Mouse (Mus musculus): ENCODE data around the gene H13. TPM values are rescaled to one million over a fixed set of nuclear protein-coding genes. Genes with fewer than 3 reads are reported as not detected.

Gene H13
- 141 and 159 TPM in 2 replicates for total RNA-seq (2023)

DNA sequence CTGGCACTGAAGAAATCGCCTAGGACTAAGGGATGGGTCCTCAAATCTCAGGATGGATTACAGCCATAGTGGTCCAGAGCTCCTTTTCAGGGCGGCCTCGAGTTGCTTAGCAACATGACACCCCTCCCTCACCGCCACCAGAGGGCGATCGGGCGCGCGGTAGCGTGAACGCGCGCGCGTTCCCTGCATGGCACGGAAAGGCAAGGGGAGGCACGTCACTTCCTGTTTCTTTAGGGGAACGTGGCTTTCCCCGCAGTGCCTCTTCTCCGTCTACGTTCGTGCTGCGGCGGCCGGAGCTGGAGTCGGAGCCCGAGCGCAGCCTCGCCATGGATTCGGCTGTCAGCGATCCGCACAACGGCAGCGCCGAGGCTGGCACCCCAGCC lies at the start of gene H13:
Gene H13 (plus strand): TSS at position 206 of the 383 bp plus-strand sequence.

DNA sequence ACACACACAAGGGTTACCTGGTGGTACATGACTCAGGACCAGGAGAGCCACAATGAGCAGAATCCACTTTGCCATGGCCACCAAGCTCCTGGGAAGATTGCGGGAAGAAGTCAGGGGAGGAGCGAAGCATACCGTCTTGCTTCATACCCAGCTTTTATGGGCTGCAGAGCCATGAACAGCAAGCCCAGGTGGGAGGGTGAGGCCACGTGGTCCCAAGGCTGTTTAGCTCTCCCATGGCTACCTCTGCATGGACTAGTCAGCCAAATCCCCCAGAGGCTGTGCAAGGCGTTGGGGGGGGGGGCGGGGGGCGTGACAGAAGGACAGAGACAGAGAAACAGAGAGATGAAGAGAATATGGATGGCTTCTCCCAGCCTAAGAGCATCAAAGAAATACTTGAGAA lies 46.3 kb upstream of the H13 start, which contains the start of gene Defb25:
Gene Defb25 (minus strand): TSS at position 101 of the 400 bp plus-strand sequence.

DNA sequence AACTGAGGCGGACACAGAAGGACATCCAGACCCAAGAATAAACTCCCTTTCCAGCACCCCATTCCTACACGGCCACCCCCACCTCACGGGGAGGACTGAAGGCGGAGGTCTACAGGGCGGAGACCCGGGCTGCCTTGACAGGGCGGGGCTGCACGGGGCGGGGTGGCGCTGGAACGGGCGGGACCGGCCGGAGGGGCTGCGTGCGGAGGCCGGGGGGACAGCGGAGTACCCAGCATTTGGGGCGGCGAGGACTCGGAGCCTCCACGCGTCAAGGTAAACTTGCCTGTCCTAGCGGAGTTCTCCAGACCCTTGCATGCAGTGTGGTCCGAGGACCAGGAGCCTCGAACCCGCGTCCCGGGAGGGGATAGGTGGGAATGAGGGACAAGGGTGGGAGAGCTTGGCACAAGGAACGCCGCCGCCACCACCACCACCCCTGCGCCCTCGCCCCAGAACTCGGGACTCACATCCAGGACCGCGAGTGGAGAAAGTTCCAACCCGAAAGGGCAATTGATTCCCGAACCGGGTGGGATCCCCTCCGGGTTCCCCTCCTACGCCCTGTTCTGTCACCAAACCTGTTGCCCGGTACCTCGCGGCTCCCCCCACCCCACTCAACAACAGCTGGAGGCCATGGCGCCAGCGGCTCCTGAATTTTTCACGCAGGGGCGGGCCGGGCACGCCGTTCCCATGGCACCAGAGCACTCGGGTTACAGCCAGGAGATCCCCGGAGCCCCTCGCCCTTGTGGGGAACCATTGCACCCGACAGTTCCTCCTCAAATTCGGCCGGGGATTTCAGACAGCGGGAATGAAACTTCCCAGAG lies 42.3 kb upstream of the H13 start, which contains the start of gene Rem1:
Gene Rem1 (plus strand): TSS at position 178 of the 818 bp plus-strand sequence.

DNA sequence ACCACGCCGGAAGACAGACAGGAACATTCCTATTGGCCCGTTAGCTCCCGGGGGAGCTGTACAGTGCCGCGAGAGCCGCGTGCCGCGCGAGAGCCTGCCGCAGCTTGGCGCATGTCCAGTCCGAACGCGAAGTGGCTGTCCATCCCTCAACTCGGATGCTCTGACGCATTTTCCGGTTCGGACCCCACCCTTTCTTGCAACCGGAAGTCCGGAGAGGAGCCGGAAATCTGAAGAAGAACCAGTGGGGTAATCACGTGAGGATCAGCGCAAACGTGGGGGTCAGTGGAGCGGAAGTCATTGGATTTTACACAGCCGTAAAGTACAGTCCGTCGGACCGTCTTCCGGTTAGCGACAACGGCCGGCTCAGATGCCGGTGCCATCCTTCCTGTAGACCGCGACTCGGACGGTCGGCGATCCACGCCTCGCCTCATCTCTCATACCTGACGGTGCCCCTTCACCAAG lies 17.6 kb downstream of the H13 start, which contains the start of gene Mcts2:
Gene Mcts2 (plus strand): TSS at position 230 of the 462 bp plus-strand sequence.

DNA sequence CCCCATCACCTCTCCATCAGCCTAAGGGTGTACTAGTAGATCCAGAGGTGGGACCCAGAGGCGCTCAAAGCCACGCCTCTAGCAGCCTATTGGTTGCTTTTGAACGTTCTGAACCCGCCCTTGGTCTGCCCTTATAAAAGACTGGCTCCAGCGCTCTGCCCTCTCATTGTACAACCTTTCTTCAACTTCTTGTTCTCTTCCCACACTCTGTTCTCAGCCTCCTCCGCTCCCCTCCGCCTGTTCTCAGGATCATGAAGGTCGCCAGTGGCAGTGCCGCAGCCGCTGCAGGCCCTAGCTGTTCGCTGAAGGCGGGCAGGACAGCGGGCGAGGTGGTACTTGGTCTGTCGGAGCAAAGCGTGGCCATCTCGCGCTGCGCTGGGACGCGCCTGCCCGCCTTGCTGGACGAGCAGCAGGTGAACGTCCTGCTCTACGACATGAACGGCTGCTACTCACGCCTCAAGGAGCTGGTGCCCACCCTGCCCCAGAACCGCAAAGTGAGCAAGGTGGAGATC lies 66.9 kb downstream of the H13 start, which contains the start of gene Id1:
Gene Id1 (plus strand): TSS at position 162 of the 512 bp plus-strand sequence.

DNA sequence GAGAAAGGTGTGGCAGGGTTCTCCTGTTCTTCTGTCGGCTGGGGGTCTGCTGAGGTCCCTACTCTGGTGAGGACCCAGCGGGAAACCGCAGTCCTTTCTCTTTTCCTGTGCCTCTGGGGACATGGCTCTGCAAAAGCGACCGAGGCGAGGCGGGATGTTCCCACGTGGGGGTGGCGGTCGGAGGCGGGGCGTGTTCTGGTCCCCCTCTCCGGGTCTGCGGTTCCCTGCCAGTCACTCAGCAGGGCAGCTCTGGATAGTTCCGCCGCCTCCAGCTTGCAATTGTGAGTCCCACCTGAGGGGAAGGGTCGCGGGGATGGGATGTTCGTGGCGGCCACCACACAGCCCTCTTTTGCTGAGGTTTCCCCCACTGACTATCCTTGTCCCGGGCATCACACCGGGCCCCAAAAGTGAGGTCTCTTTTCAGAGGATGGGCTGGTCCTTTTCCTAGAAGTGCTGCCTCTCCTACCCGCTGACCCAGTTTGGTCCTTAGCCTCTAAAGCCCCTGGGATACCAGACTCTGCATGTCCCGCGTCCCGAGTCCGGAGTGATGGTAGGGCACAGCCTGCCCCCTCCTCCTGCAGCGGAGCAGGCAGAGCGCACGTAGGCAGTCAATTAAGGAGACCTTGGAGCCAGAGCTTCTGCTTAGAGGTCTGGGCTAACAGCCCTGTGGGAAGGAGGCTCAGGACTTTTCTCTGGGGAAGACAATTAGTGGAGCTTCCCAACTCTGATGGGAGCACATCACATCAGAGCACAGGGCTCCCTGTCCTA lies 84.9 kb downstream of the H13 start, which contains the start of gene Cox4i2:
Gene Cox4i2 (plus strand): TSS at position 230 of the 768 bp plus-strand sequence.

Other genes with a start within 250 kb of the H13 start
- not detected in 2 replicates for gene Defb23, start 204.8 kb upstream of the H13 start, total RNA-seq (2023)
- gene Defb20, start 192.4 kb upstream of the H13 start, total RNA-seq (2023), result not detected in 2 replicates
- gene Defb22, start 179.3 kb upstream of the H13 start, total RNA-seq (2023), result not detected in 2 replicates
- not detected in 2 replicates for gene Defb26, start 157.8 kb upstream of the H13 start, total RNA-seq (2023)
- not detected in 2 replicates for gene Defb28, start 151.2 kb upstream of the H13 start, total RNA-seq (2023)
- gene Defb29, start 129.4 kb upstream of the H13 start, total RNA-seq (2023), result not detected in 2 replicates
- not detected in 2 replicates for gene Gm17416, start 100.1 kb upstream of the H13 start, total RNA-seq (2023)
- not detected in 2 replicates for gene Defb21, start 96.7 kb upstream of the H13 start, total RNA-seq (2023)
- gene Defb19, start 89.1 kb upstream of the H13 start, total RNA-seq (2023), result not detected in 2 replicates
- gene Defb45, start 70.1 kb upstream of the H13 start, total RNA-seq (2023), result not detected in 2 replicates
- not detected in 2 replicates for gene Defb36, start 65.1 kb upstream of the H13 start, total RNA-seq (2023)
- gene Defb25, start 46.4 kb upstream of the H13 start, total RNA-seq (2023), result not detected in 2 replicates
- 6.2 and 7.2 TPM in 2 replicates for gene Rem1, start 42.5 kb upstream of the H13 start, total RNA-seq (2023)
- gene Mcts2, start 17.6 kb downstream of the H13 start, total RNA-seq (2023), result 17.7 and 36.2 TPM in 2 replicates
- 33.0 and 36.5 TPM in 2 replicates for gene Id1, start 66.8 kb downstream of the H13 start, total RNA-seq (2023)
- not detected in 2 replicates for gene Cox4i2, start 84.7 kb downstream of the H13 start, total RNA-seq (2023)
- 25.4 and 35.7 TPM in 2 replicates for gene Bcl2l1, start 162.3 kb downstream of the H13 start, total RNA-seq (2023)
- gene Tpx2, start 178.5 kb downstream of the H13 start, total RNA-seq (2023), result 41.1 and 43.2 TPM in 2 replicates
- not detected in 2 replicates for gene Mylk2, start 241.9 kb downstream of the H13 start, total RNA-seq (2023)

Measured in neutrophil, adult 65 days (primary cell).